Mouse (Mus musculus) erythroblast, embryonic 14.5 days (primary cell): ENCODE measurements around the gene Gm17545.

Experiments
- GATA1 ChIP-seq: IDR thresholded peaks from 2 replicates; pipeline ENCODE4 v1.6.1; 2012; ENCODE audit warnings: low read length, inconsistent platforms, mixed read lengths
- TAL1 ChIP-seq: IDR thresholded peaks from 3 replicates; pipeline ENCODE4 v1.6.1; 2012; ENCODE audit warnings: low read length, inconsistent platforms, mixed read lengths

DNA sequence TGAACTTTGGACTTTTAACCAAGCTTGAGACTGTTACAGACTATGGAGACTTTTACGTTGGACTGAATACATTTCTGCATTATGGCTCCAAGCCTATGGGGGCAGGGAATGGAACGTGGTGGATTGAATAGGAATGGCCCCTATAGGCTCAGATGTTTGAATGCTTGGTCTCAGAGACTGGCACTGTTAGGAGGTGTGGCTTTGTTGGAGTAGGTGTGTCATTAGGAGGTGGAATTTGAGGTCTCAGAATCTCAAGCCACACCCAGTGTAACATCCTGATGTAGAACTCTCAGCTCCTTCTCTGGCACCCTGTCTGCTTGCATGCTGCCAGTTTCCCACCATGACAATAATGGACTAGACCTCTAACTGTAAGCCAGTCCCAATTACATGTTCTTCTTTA, 20.9 kb upstream of the Gm17545 start:
- TF ChIP-seq GATA1 (no peak), TAL1 (no peak)
